Mouse (Mus musculus) gastrocnemius, adult 2 months (tissue): ENCODE results near the gene Wdr12. TPM values are rescaled to one million over a fixed set of nuclear protein-coding genes. Genes with fewer than 3 reads are reported as not detected.
"Not testable (repeated sequence)": the region's sequence is repeated elsewhere in the genome, so short reads cannot be mapped to it uniquely, and the experiment has no call there.

Experiments used
- DNase-seq: peaks from one replicate; pipeline ENCODE4 v3.0.0; 2022
- H3K27ac ChIP-seq: fragments of 200-600 bp; 2 replicates; pipeline ENCODE4 v1.8.1; 2022; ENCODE audit warnings: mild to moderate bottlenecking
- H3K4me3 ChIP-seq: fragments of 200-600 bp; 2 replicates; pipeline ENCODE4 v1.8.1; 2022; ENCODE audit warnings: mild to moderate bottlenecking, moderate library complexity
- CTCF ChIP-seq: fragments of 200-600 bp; IDR thresholded peaks from 2 replicates; pipeline ENCODE4 v1.8.1; 2022; ENCODE audit warnings: antibody characterized with exemption, mild to moderate bottlenecking, moderate library complexity
- intact Hi-C: fragments of 180-260 bp; cut with DNase I; formaldehyde crosslinking; loops from one replicate; pipeline ENCODE4 v1.15.1; 2025
- total RNA-seq, 2 experiments: library from RNA; stranded (reverse); gene quantifications; 2 replicates each; pipeline ENCODE4 v1.2.3; 2021

Gene Wdr12
- total RNA-seq, 2 experiments from 2014 or later: 12.7 to 13.8 TPM

- intact Hi-C loops: no loop called here
- DNase-seq: no peak
- H3K27ac ChIP-seq: no peak overlapping the region
- no peak for TF ChIP-seq CTCF
- H3K4me3 ChIP-seq: no peak overlapping the region
Observed at GRCm38 (mm10) chr1:60056310-60056709, 42.1 kb downstream of the Wdr12 start.

GRCm38 (mm10) chr1:60054659-60055058 is 43.8 kb downstream of the Wdr12 start:
- intact Hi-C loops: no loop called here
- H3K4me3 ChIP-seq: no peak overlapping the region
- H3K27ac ChIP-seq: no peak overlapping the region
- peak; percentile 27; the same call in 1 of the 2 replicates for TF ChIP-seq CTCF
- DNase-seq: no peak

DNA sequence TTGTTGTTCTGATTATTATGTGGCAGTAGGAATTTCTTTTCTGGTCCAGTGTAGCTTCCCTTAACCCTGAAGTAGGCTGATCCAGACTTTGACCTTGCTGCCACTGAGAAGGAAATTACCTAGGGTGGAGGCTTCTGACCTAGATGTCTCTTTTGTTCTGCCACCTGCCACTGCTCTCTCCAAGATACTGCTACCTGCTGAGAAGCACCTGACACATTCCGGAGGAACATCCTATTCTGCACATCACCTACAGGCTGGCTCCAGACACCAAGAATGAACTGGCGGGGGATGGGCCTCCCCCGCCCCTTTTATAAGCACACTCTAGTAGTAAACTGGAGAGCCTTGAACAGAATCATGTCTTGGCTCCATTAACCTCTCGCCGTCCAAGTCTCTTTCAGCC is 51.0 kb downstream of the Wdr12 start:
- DNase-seq, H3K27ac ChIP-seq, intact Hi-C loops, H3K4me3 ChIP-seq: not testable (repeated sequence)

DNA sequence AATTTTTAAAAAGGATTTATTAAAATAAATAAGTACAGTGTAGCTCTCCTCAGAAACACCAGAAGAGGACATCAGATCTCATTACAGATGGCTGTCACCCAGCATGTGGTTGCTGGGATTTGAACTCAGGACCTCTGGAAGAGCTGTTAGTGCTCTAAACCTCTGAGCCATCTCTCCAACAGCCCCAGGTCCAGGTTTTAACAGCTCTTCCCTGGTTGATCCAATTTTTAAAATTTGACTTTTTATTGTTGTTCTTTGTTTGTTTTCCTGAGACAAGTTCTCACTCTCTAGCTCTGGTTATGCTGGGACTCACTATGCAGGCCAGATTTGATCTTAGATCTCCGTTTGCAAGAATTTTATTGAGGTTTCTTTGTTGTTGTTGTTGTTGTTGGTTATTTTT is 53.9 kb downstream of the Wdr12 start:
- DNase-seq: no peak
- no peak overlapping the region for H3K27ac ChIP-seq
- intact Hi-C loops: no loop called here
- TF ChIP-seq CTCF: no peak
- no peak overlapping the region for H3K4me3 ChIP-seq

DNA sequence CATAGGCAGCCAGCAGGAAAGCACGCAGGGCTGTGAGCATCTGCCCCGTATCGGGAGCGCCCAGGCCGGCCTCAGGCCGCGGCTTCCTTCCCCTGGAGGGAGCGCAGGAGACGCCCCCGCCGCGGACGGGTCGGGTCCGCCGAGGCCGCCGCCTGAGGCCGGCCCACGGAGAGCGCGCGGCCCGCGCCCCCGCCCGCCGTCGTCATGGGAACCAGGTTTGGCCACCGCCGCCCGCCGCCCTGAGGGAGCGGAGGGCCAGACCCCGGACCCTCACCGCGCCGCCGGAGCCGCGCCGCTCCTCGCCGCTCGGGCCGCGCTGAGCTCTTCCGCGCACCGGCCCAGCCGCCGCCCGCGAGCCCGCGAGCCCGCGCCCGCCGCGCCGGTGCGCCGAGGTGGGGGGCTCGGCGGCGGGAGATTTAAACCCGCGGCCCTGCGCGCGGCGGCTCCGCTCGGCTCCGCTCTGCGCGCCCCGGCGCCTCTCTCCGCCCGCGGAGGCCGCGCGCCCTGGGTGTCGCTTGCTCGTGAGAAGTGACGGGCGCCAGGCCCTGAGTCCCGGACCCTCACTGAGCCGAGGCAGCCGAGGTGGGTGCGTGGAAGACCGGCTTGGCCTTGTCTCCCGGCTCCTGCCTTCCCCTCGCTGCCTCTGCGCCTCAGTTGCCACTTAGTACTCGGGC is 55.5 kb downstream of the Wdr12 start, which contains the start of gene Ica1l:
Gene Ica1l (minus strand): TSS at position 389 of the 674 bp plus-strand sequence.
- intact Hi-C loops: no loop called here
- H3K4me3 ChIP-seq: peak within 1 kb of the TSS; percentile 84
- peak; percentile 3; the same call in 1 of the 2 replicates for TF ChIP-seq CTCF
- DNase-seq: peak; percentile 60
- H3K27ac ChIP-seq: no peak within 1 kb of the TSS

- peak; percentile 15 for DNase-seq
- no peak overlapping the region for H3K27ac ChIP-seq
- H3K4me3 ChIP-seq: peak overlapping the region; percentile 84
- TF ChIP-seq CTCF: no peak
- intact Hi-C loops: no loop called here
Observed at GRCm38 (mm10) chr1:60042398-60042795, 56.0 kb downstream of the Wdr12 start.

DNA sequence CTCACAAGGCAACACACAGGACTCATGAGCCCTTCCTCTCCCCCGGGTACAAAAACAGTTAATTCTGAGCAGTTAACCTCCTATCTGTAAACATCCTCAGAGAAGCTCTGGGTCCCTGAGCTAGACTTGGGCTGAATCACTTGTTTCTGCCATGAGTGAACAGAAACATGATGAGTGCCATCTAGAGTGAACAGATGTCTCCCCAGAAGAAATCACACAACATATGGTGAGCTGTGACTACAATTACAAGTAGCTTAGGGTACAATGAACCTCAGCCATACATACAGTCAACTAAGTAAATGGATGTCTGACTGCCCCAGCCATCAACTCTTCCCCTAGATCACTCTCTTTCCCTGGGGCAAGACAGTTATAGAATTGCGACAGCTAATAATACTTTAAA is 63.4 kb downstream of the Wdr12 start:
- no peak for DNase-seq
- no peak for TF ChIP-seq CTCF
- intact Hi-C loops: no loop called here

More for the DNA sequence above, 63.4 kb downstream of the Wdr12 start:
- H3K4me3 ChIP-seq: no peak overlapping the region
- H3K27ac ChIP-seq: no peak overlapping the region

Other genes starting within 250 kb of the Wdr12 start
- gene Fam117b, start 185.6 kb downstream of the Wdr12 start, total RNA-seq: 1 to 10 TPM; 4.4 to 9.3 TPM
- gene Ica1l, start 55.5 kb downstream of the Wdr12 start, total RNA-seq: under 1 TPM; 0.20 to 0.48 TPM
- gene Carf, start 398 bp downstream of the Wdr12 start, total RNA-seq: 1 to 10 TPM; 3.9 to 6.5 TPM
- 10 to 100 TPM; 26.7 to 31.7 TPM for gene Nbeal1, start 82.0 kb upstream of the Wdr12 start, total RNA-seq
- 1 to 10 TPM; 5.5 to 6.9 TPM for gene Cyp20a1, start 244.7 kb upstream of the Wdr12 start, total RNA-seq